Mouse (Mus musculus) lung, embryonic 16.5 days (tissue): ENCODE data around the gene Fbxl4. TPM values are rescaled to one million over a fixed set of nuclear protein-coding genes. Genes with fewer than 3 reads are reported as not detected.

Experiments used
- ATAC-seq: fragments of 200-750 bp; cut with Nextera tagmentation; 2 replicates; pipeline ENCODE4 v1.8.0; 2017; ENCODE audit warnings: low read depth, mild to moderate bottlenecking, moderate library complexity
- H3K27ac ChIP-seq: fragments of 300-500 bp; sonication (generic); 2 replicates; pipeline ENCODE4 v1.5.1; 2014; ENCODE audit warnings: mild to moderate bottlenecking, control low read depth, low read length
- H3K27me3 ChIP-seq: fragments of 300-500 bp; sonication (generic); 2 replicates; pipeline ENCODE4 v1.6.1; 2014; ENCODE audit warnings: low read depth, low read length, mixed read lengths; ENCODE audit not compliant: control insufficient read depth, insufficient read depth
- H3K36me3 ChIP-seq: fragments of 300-500 bp; sonication (generic); 2 replicates; pipeline ENCODE4 v1.6.1; 2014; ENCODE audit warnings: low read length; ENCODE audit not compliant: control insufficient read depth, insufficient read depth
- H3K4me1 ChIP-seq: fragments of 300-500 bp; sonication (generic); replicated peaks from 2 replicates; pipeline ENCODE4 v1.6.1; 2014; ENCODE audit warnings: low read length, mixed read lengths; ENCODE audit not compliant: control insufficient read depth, insufficient read depth
- H3K4me2 ChIP-seq: fragments of 300-500 bp; sonication (generic); 2 replicates; pipeline ENCODE4 v1.6.1; 2014; ENCODE audit warnings: low read depth, low read length, control low read depth
- H3K4me3 ChIP-seq: fragments of 300-500 bp; sonication (generic); 2 replicates; pipeline ENCODE4 v1.5.1; 2014; ENCODE audit warnings: mild to moderate bottlenecking, low read length, control low read depth
- H3K9ac ChIP-seq: fragments of 300-500 bp; sonication (generic); 2 replicates; pipeline ENCODE4 v1.6.1; 2014; ENCODE audit warnings: low read length, control low read depth
- H3K9me3 ChIP-seq: fragments of 300-500 bp; sonication (generic); 2 replicates; pipeline ENCODE4 v1.6.1; 2016; ENCODE audit warnings: low read length; ENCODE audit not compliant: control insufficient read depth
- WGBS: fragments of 180-500 bp; shearing (Covaris S2); extraction: QIAGEN DNeasy Blood & Tissue Kit; methylation state at CpG from one replicate; pipeline ENCODE4 v1.1.7; 2014; 5-methylcytosine and 5-hydroxymethylcytosine counted together
- polyA plus RNA-seq: library from polyadenylated mRNA; unstranded; fragments of >200 nt; fragmentation: Nextera tagmentation; extraction: Ambion mirVana; gene quantifications from 2 replicates; pipeline ENCODE4 v1.2.1, GENCODE M21; 2015

Gene Fbxl4
- polyA plus RNA-seq, 1 experiment from 2014 or later = 11.3 TPM

DNA sequence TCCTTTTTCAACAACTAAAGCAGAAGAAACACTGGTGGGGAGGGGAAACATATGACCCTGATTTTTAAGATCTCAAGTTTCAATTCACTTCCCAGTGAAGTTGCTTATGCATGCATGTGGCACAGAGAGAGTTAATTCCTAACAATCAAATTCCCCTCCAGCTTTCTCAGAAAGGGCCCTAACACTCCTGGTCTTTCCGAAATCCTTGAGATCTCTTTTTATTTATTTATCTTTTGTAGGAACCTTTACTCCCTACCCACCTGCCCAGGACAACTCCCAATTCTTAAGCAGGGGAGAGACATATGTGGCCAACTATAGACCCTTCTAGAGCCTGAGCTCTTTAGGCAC is 123.5 kb downstream of the Fbxl4 start:
- WGBS = 8% methylated on average over 1 of the region's 1 CpGs
- no peak for ATAC-seq
- H3K27ac ChIP-seq = no peak overlapping the region
- no peaks in the 10 kb centered on the region for H3K4me1 ChIP-seq
- H3K9ac ChIP-seq = no peak overlapping the region
- no peaks in the 10 kb centered on the region for H3K36me3 ChIP-seq
- no peak overlapping the region for H3K4me3 ChIP-seq
- H3K4me2 ChIP-seq = no peak overlapping the region
- peaks cover 70% of the 10 kb centered on the region for H3K27me3 ChIP-seq
- H3K9me3 ChIP-seq = no peaks in the 10 kb centered on the region

DNA sequence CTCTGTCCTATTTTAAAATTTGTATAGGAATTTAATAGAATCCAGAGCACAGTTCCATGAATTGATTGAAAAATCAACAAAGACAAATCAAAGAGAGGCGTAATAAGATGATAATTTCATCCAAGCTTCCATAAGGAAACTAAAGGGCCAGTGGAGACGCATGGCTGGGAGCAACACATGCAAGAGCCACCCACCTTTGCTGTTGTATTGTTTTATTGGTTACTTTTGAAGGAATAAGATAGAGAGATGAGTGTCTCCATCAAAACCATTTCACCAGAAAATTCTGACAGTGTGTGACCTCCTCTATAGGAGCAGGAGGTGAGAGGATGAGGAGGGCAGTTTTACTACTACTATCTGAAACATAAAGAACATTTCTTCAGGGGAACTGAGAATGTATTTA is 124.8 kb downstream of the Fbxl4 start:
- 25% methylated on average over 2 of the region's 2 CpGs for WGBS
- no peak overlapping the region for H3K4me2 ChIP-seq
- peaks cover 1% of the 10 kb centered on the region for H3K4me1 ChIP-seq
- no peak overlapping the region for H3K9ac ChIP-seq
- peaks cover 71% of the 10 kb centered on the region for H3K27me3 ChIP-seq
- ATAC-seq = no peak
- no peaks in the 10 kb centered on the region for H3K9me3 ChIP-seq
- H3K36me3 ChIP-seq = no peaks in the 10 kb centered on the region
- no peak overlapping the region for H3K27ac ChIP-seq
- H3K4me3 ChIP-seq = no peak overlapping the region

DNA sequence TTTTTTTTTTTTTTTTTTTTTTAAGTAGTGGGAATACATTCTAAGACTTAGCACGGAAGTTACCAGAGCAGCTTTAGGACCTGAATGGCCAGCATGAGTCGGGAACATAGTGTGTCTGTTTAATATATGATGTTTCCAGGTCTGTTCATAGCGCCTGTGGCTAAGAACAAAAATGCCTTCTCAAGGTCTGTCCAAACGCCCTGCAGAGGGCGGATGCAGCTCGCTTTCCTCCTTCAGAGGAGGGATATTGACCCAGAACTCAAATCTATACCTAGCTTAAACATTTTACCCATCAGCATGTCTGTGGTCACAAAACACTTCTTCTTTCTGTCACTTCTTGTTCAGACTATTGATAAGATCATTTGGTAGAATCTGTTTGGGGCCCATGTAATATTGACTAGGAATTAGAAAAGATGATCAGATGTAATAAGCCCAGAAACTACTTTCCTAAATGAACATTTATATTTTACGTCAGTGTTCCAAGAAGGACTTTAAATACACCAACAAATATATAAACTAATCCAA is 125.5 kb downstream of the Fbxl4 start:
- no peak for ATAC-seq
- WGBS = 5% methylated on average over 7 of the region's 7 CpGs

DNA sequence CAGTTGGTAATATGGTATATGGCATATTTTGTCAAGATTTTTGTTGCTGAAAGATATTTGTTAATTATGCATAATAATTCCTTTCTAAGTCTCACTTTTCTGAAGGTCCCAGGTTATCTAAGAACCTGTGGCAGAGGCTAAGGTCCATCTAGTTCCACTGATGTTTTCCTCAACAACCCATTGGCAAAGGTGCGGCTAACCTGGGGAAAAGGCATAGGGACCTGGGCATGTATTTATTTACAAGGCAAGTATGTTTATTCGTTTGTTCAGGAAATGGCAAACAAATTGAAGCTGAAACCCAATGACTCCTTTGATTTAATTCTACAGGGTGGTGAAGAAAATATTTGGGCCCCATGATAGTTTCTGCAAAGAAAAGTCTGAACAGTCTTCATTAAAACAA is 126.2 kb downstream of the Fbxl4 start:
- H3K9me3 ChIP-seq = no peaks in the 10 kb centered on the region
- no peak overlapping the region for H3K4me3 ChIP-seq
- ATAC-seq = no peak
- no peaks in the 10 kb centered on the region for H3K36me3 ChIP-seq
- peaks cover 72% of the 10 kb centered on the region for H3K27me3 ChIP-seq
- no peak overlapping the region for H3K9ac ChIP-seq
- no peak overlapping the region for H3K4me2 ChIP-seq
- 7% methylated on average over 2 of the region's 2 CpGs for WGBS
- H3K4me1 ChIP-seq = peaks cover 12% of the 10 kb centered on the region
- H3K27ac ChIP-seq = no peak overlapping the region

More for the DNA sequence above, 125.5 kb downstream of the Fbxl4 start:
- Histone ChIP-seq H3K27me3 (peaks cover 71% of the 10 kb centered on the region), H3K4me1 (peaks cover 8% of the 10 kb centered on the region), H3K27ac (no peak overlapping the region), H3K36me3 (no peaks in the 10 kb centered on the region), H3K9me3 (no peaks in the 10 kb centered on the region), H3K4me3 (no peak overlapping the region), H3K4me2 (no peak overlapping the region), H3K9ac (no peak overlapping the region)

Other genes starting within 250 kb of the Fbxl4 start
- 0.04 and 0.13 TPM in 2 replicates for gene Pou3f2, start 130.8 kb downstream of the Fbxl4 start, polyA plus RNA-seq